Mouse (Mus musculus): ENCODE data around the gene F13a1. TPM values are rescaled to one million over a fixed set of nuclear protein-coding genes. Genes with fewer than 3 reads are reported as not detected.

F13a1 gene
- polyA plus RNA-seq, 1 experiment from 2014 or later, result 8.3 TPM

GRCm38 (mm10) chr13:36953676-36954075, 96.4 kb downstream of the F13a1 start:
- Histone ChIP-seq H3K27me3 (no peaks in the 10 kb centered on the region), H3K36me3 (no peaks in the 10 kb centered on the region), H3K4me3 (replicated peaks) (no peak overlapping the region), H3K27ac (no peak overlapping the region), H3K4me1 (replicated peaks) (no peaks in the 10 kb centered on the region), H3K4me2 (no peak overlapping the region), H3K9ac (no peak overlapping the region), H3K9me3 (replicated peaks) (no peaks in the 10 kb centered on the region)
- ATAC-seq (ENCODE audit: low read depth) (no peak), DNase-seq (no peak)

GRCm38 (mm10) chr13:36941891-36942290, 108.2 kb downstream of the F13a1 start:
- no peaks in the 10 kb centered on the region for H3K36me3 ChIP-seq
- no peaks in the 10 kb centered on the region for H3K4me1 ChIP-seq (replicated peaks)
- no peaks in the 10 kb centered on the region for H3K9me3 ChIP-seq (replicated peaks)
- no peak overlapping the region for H3K9ac ChIP-seq
- H3K4me3 ChIP-seq (replicated peaks), result no peak overlapping the region
- no peak overlapping the region for H3K4me2 ChIP-seq
- WGBS (ENCODE audit: insufficient replicate concordance), result 79% methylated on average over 3 of the region's 3 CpGs
- no peak for ATAC-seq (ENCODE audit: low read depth)
- no peaks in the 10 kb centered on the region for H3K27me3 ChIP-seq
- no peak for DNase-seq
- H3K27ac ChIP-seq, result no peak overlapping the region

- Histone ChIP-seq H3K27ac (no peak overlapping the region), H3K9me3 (replicated peaks) (no peaks in the 10 kb centered on the region), H3K36me3 (no peaks in the 10 kb centered on the region), H3K27me3 (no peaks in the 10 kb centered on the region), H3K4me3 (replicated peaks) (no peak overlapping the region), H3K9ac (no peak overlapping the region), H3K4me2 (no peak overlapping the region), H3K4me1 (replicated peaks) (no peaks in the 10 kb centered on the region)
- no peak for ATAC-seq (ENCODE audit: low read depth)
- WGBS (ENCODE audit: insufficient replicate concordance), result 71% methylated on average over 9 of the region's 9 CpGs
- DNase-seq, result no peak
These were observed 118.0 kb downstream of the F13a1 start for GRCm38 (mm10) chr13:36932066-36932465.

- Histone ChIP-seq H3K36me3 (no peaks in the 10 kb centered on the region), H3K4me2 (no peak overlapping the region), H3K4me1 (replicated peaks) (no peaks in the 10 kb centered on the region), H3K27ac (no peak overlapping the region), H3K4me3 (replicated peaks) (no peak overlapping the region), H3K9ac (no peak overlapping the region), H3K27me3 (no peaks in the 10 kb centered on the region), H3K9me3 (replicated peaks) (no peaks in the 10 kb centered on the region)
- ATAC-seq (ENCODE audit: low read depth) (no peak), DNase-seq (no peak)
- 50% methylated on average over 4 of the region's 4 CpGs for WGBS (ENCODE audit: insufficient replicate concordance)
These were observed 130.3 kb downstream of the F13a1 start for GRCm38 (mm10) chr13:36919737-36920136.

- ATAC-seq (ENCODE audit: low read depth), result no peak
- Histone ChIP-seq H3K9ac (no peak overlapping the region), H3K27me3 (no peaks in the 10 kb centered on the region), H3K4me2 (no peak overlapping the region), H3K36me3 (no peaks in the 10 kb centered on the region), H3K4me1 (replicated peaks) (no peaks in the 10 kb centered on the region), H3K27ac (no peak overlapping the region), H3K4me3 (replicated peaks) (no peak overlapping the region), H3K9me3 (replicated peaks) (no peaks in the 10 kb centered on the region)
- WGBS (ENCODE audit: insufficient replicate concordance), result 50% methylated on average over 4 of the region's 4 CpGs
- DNase-seq, result no peak
These were observed 146.2 kb downstream of the F13a1 start for GRCm38 (mm10) chr13:36903885-36904284.

- Histone ChIP-seq H3K4me3 (replicated peaks) (no peak overlapping the region), H3K27me3 (no peaks in the 10 kb centered on the region), H3K27ac (no peak overlapping the region), H3K36me3 (no peaks in the 10 kb centered on the region), H3K4me1 (replicated peaks) (no peaks in the 10 kb centered on the region), H3K9ac (no peak overlapping the region), H3K4me2 (no peak overlapping the region), H3K9me3 (replicated peaks) (no peaks in the 10 kb centered on the region)
- DNase-seq (no peak), ATAC-seq (ENCODE audit: low read depth) (no peak)
- 63% methylated on average over 1 of the region's 1 CpGs for WGBS (ENCODE audit: insufficient replicate concordance)
These were observed 146.6 kb downstream of the F13a1 start for GRCm38 (mm10) chr13:36903447-36903846.

GRCm38 (mm10) chr13:36901603-36902002, 148.4 kb downstream of the F13a1 start:
- no peak for ATAC-seq (ENCODE audit: low read depth)
- 33% methylated on average over 3 of the region's 3 CpGs for WGBS (ENCODE audit: insufficient replicate concordance)
- Histone ChIP-seq H3K4me2 (no peak overlapping the region), H3K27me3 (no peaks in the 10 kb centered on the region), H3K4me3 (replicated peaks) (no peak overlapping the region), H3K9me3 (replicated peaks) (no peaks in the 10 kb centered on the region), H3K9ac (no peak overlapping the region), H3K36me3 (no peaks in the 10 kb centered on the region), H3K27ac (no peak overlapping the region), H3K4me1 (replicated peaks) (no peaks in the 10 kb centered on the region)
- no peak for DNase-seq

- DNase-seq (no peak), ATAC-seq (ENCODE audit: low read depth) (no peak)
- no peak overlapping the region for H3K4me2 ChIP-seq
- H3K9me3 ChIP-seq (replicated peaks), result no peaks in the 10 kb centered on the region
- 31% methylated on average over 3 of the region's 3 CpGs for WGBS (ENCODE audit: insufficient replicate concordance)
- H3K36me3 ChIP-seq, result no peaks in the 10 kb centered on the region
- H3K4me1 ChIP-seq (replicated peaks), result no peaks in the 10 kb centered on the region
- no peaks in the 10 kb centered on the region for H3K27me3 ChIP-seq
- H3K27ac ChIP-seq, result no peak overlapping the region
- H3K9ac ChIP-seq, result no peak overlapping the region
- no peak overlapping the region for H3K4me3 ChIP-seq (replicated peaks)
These were observed 149.0 kb downstream of the F13a1 start for GRCm38 (mm10) chr13:36901016-36901415.

GRCm38 (mm10) chr13:36896061-36896460, 154.0 kb downstream of the F13a1 start:
- H3K27me3 ChIP-seq, result no peaks in the 10 kb centered on the region
- H3K9ac ChIP-seq, result no peak overlapping the region
- H3K27ac ChIP-seq, result no peak overlapping the region
- H3K4me2 ChIP-seq, result no peak overlapping the region
- no peak for ATAC-seq (ENCODE audit: low read depth)
- no peaks in the 10 kb centered on the region for H3K36me3 ChIP-seq
- H3K4me3 ChIP-seq (replicated peaks), result no peak overlapping the region
- no peak for DNase-seq
- no peaks in the 10 kb centered on the region for H3K4me1 ChIP-seq (replicated peaks)
- H3K9me3 ChIP-seq (replicated peaks), result no peaks in the 10 kb centered on the region
- 29% methylated on average over 3 of the region's 3 CpGs for WGBS (ENCODE audit: insufficient replicate concordance)

GRCm38 (mm10) chr13:36893762-36894161, 156.3 kb downstream of the F13a1 start:
- ATAC-seq (ENCODE audit: low read depth) (no peak), DNase-seq (no peak)
- Histone ChIP-seq H3K27me3 (no peaks in the 10 kb centered on the region), H3K9me3 (replicated peaks) (no peaks in the 10 kb centered on the region), H3K9ac (no peak overlapping the region), H3K27ac (no peak overlapping the region), H3K4me1 (replicated peaks) (no peaks in the 10 kb centered on the region), H3K4me3 (replicated peaks) (no peak overlapping the region), H3K4me2 (no peak overlapping the region), H3K36me3 (no peaks in the 10 kb centered on the region)
- WGBS (ENCODE audit: insufficient replicate concordance), result 73% methylated on average over 3 of the region's 3 CpGs

- no peak overlapping the region for H3K4me3 ChIP-seq (replicated peaks)
- no peaks in the 10 kb centered on the region for H3K9me3 ChIP-seq (replicated peaks)
- DNase-seq (no peak), ATAC-seq (ENCODE audit: low read depth) (no peak)
- no peaks in the 10 kb centered on the region for H3K27me3 ChIP-seq
- H3K4me2 ChIP-seq, result no peak overlapping the region
- no peaks in the 10 kb centered on the region for H3K4me1 ChIP-seq (replicated peaks)
- H3K36me3 ChIP-seq, result no peaks in the 10 kb centered on the region
- no peak overlapping the region for H3K9ac ChIP-seq
- 59% methylated on average over 1 of the region's 1 CpGs for WGBS (ENCODE audit: insufficient replicate concordance)
- H3K27ac ChIP-seq, result no peak overlapping the region
These were observed 157.8 kb downstream of the F13a1 start for GRCm38 (mm10) chr13:36892216-36892615.

- H3K4me1 ChIP-seq (replicated peaks), result no peaks in the 10 kb centered on the region
- H3K4me3 ChIP-seq (replicated peaks), result no peak overlapping the region
- no peak overlapping the region for H3K4me2 ChIP-seq
- H3K9ac ChIP-seq, result no peak overlapping the region
- DNase-seq, result no peak
- 68% methylated on average over 7 of the region's 7 CpGs for WGBS (ENCODE audit: insufficient replicate concordance)
- ATAC-seq (ENCODE audit: low read depth), result no peak
- no peaks in the 10 kb centered on the region for H3K36me3 ChIP-seq
- no peaks in the 10 kb centered on the region for H3K27me3 ChIP-seq
- no peaks in the 10 kb centered on the region for H3K9me3 ChIP-seq (replicated peaks)
- no peak overlapping the region for H3K27ac ChIP-seq
These were observed 164.1 kb downstream of the F13a1 start for GRCm38 (mm10) chr13:36885973-36886372.

GRCm38 (mm10) chr13:36839111-36839510, 210.9 kb downstream of the F13a1 start:
- Histone ChIP-seq H3K4me3 (replicated peaks) (no peak overlapping the region), H3K9ac (no peak overlapping the region), H3K36me3 (no peaks in the 10 kb centered on the region), H3K4me2 (no peak overlapping the region), H3K4me1 (replicated peaks) (no peaks in the 10 kb centered on the region), H3K9me3 (replicated peaks) (no peaks in the 10 kb centered on the region), H3K27me3 (no peaks in the 10 kb centered on the region), H3K27ac (no peak overlapping the region)
- ATAC-seq (ENCODE audit: low read depth), result no peak
- WGBS (ENCODE audit: insufficient replicate concordance), result 53% methylated on average over 3 of the region's 3 CpGs
- no peak for DNase-seq

All from liver, embryonic 13.5 days (tissue).